Mouse (Mus musculus) R1 (cell line): Measurements from ENCODE around the gene Dvl3.

Source experiments
- DNase-seq: peaks from one replicate; pipeline ENCODE4 v3.0.0-alpha.2; 2018; ENCODE audit warnings: low read depth, low spot score

Dvl3 gene

GRCm38 (mm10) chr16:20547423-20547822, 30.6 kb downstream of the Dvl3 start:
- peak; percentile 50 for DNase-seq

- peak; percentile 100 for DNase-seq
Measured at GRCm38 (mm10) chr16:20548096-20548948, 31.5 kb downstream of the Dvl3 start, which contains the start of gene Abcf3. Gene Abcf3 (plus strand): TSS chr16:20548577.

GRCm38 (mm10) chr16:20549161-20549560, 32.4 kb downstream of the Dvl3 start:
- no peak for DNase-seq

GRCm38 (mm10) chr16:20551691-20552090, 34.9 kb downstream of the Dvl3 start:
- no peak for DNase-seq

GRCm38 (mm10) chr16:20552594-20552993, 35.8 kb downstream of the Dvl3 start:
- DNase-seq: no peak

- DNase-seq: no peak
Measured at GRCm38 (mm10) chr16:20555000-20555399, 38.2 kb downstream of the Dvl3 start.

GRCm38 (mm10) chr16:20557381-20557780, 40.6 kb downstream of the Dvl3 start:
- peak; percentile 67 for DNase-seq

GRCm38 (mm10) chr16:20565075-20565474, 48.3 kb downstream of the Dvl3 start:
- DNase-seq: no peak
